Mouse (Mus musculus) intestine, embryonic 16.5 days (tissue): ENCODE data around the gene Unc5c. TPM values are rescaled to one million over a fixed set of nuclear protein-coding genes. Genes with fewer than 3 reads are reported as not detected.

Source experiments
- ATAC-seq: fragments of 200-750 bp; cut with Nextera tagmentation; 2 replicates; pipeline ENCODE4 v1.8.0; 2017; ENCODE audit warnings: moderate TSS enrichment, moderate library complexity
- H3K27ac ChIP-seq: fragments of 300-500 bp; sonication (generic); 2 replicates; pipeline ENCODE4 v1.5.1; 2014; ENCODE audit warnings: mild to moderate bottlenecking, low read length
- H3K27me3 ChIP-seq: fragments of 300-500 bp; sonication (generic); replicated peaks from 2 replicates; pipeline ENCODE4 v1.6.1; 2014; ENCODE audit warnings: low read length, control low read depth, mixed read lengths; ENCODE audit not compliant: control insufficient read depth, insufficient read depth
- H3K36me3 ChIP-seq: fragments of 300-500 bp; sonication (generic); 2 replicates; pipeline ENCODE4 v1.6.1; 2014; ENCODE audit warnings: low read length, control low read depth; ENCODE audit not compliant: control insufficient read depth, insufficient read depth
- H3K4me1 ChIP-seq: fragments of 300-500 bp; sonication (generic); 2 replicates; pipeline ENCODE4 v1.6.1; 2014; ENCODE audit warnings: low read length, control low read depth, mixed read lengths; ENCODE audit not compliant: control insufficient read depth, insufficient read depth
- H3K4me2 ChIP-seq: fragments of 300-500 bp; sonication (generic); 2 replicates; pipeline ENCODE4 v1.6.1; 2014; ENCODE audit warnings: low read depth, low read length, control low read depth
- H3K4me3 ChIP-seq: fragments of 300-500 bp; sonication (generic); 2 replicates; pipeline ENCODE4 v1.5.1; 2014; ENCODE audit warnings: mild to moderate bottlenecking, low read length
- H3K9ac ChIP-seq: fragments of 300-500 bp; sonication (generic); 2 replicates; pipeline ENCODE4 v1.6.1; 2014; ENCODE audit warnings: low read depth, low read length
- H3K9me3 ChIP-seq: fragments of 300-500 bp; sonication (generic); 2 replicates; pipeline ENCODE4 v1.6.1; 2016; ENCODE audit warnings: low read length, control low read depth; ENCODE audit not compliant: control insufficient read depth
- WGBS: fragments of 180-500 bp; shearing (Covaris S2); extraction: QIAGEN DNeasy Blood & Tissue Kit; methylation state at CpG from one replicate; pipeline ENCODE4 v1.1.7; 2014; 5-methylcytosine and 5-hydroxymethylcytosine counted together
- polyA plus RNA-seq: library from polyadenylated mRNA; unstranded; fragments of >200 nt; fragmentation: Nextera tagmentation; extraction: Ambion mirVana; gene quantifications from 2 replicates; pipeline ENCODE4 v1.2.1, GENCODE M21; 2015

The Unc5c gene
- polyA plus RNA-seq, 1 experiment from 2014 or later, result 5.0 TPM

GRCm38 (mm10) chr3:141475919-141476318 is 10.9 kb downstream of the Unc5c start:
- Histone ChIP-seq H3K9me3 (no peaks in the 10 kb centered on the region), H3K9ac (no peak overlapping the region), H3K4me2 (no peak overlapping the region), H3K27me3 (no peaks in the 10 kb centered on the region), H3K4me3 (no peak overlapping the region), H3K27ac (peak overlapping the region; percentile 45; the same call in 1 of the 2 replicates), H3K4me1 (peaks cover 8% of the 10 kb centered on the region; the same call in 1 of the 2 replicates), H3K36me3 (no peaks in the 10 kb centered on the region)
- WGBS, result 46% methylated on average over 6 of the region's 6 CpGs
- ATAC-seq, result no peak

- Histone ChIP-seq H3K27ac (no peak overlapping the region), H3K9ac (no peak overlapping the region), H3K27me3 (no peaks in the 10 kb centered on the region), H3K4me3 (no peak overlapping the region), H3K36me3 (no peaks in the 10 kb centered on the region), H3K9me3 (no peaks in the 10 kb centered on the region), H3K4me2 (no peak overlapping the region), H3K4me1 (peaks cover 8% of the 10 kb centered on the region; the same call in 1 of the 2 replicates)
- ATAC-seq, result no peak
- 34% methylated on average over 3 of the region's 3 CpGs for whole genome bisulfite sequencing
Observed at GRCm38 (mm10) chr3:141476670-141477069, 11.7 kb downstream of the Unc5c start.

GRCm38 (mm10) chr3:141482465-141482864 is 17.4 kb downstream of the Unc5c start:
- no peaks in the 10 kb centered on the region for H3K4me1 ChIP-seq
- no peaks in the 10 kb centered on the region for H3K36me3 ChIP-seq
- no peaks in the 10 kb centered on the region for H3K9me3 ChIP-seq
- H3K9ac ChIP-seq, result no peak overlapping the region
- ATAC-seq, result no peak
- H3K27ac ChIP-seq, result no peak overlapping the region
- H3K4me2 ChIP-seq, result no peak overlapping the region
- H3K27me3 ChIP-seq, result no peaks in the 10 kb centered on the region
- no peak overlapping the region for H3K4me3 ChIP-seq
- WGBS, result 73% methylated on average over 4 of the region's 4 CpGs

DNA sequence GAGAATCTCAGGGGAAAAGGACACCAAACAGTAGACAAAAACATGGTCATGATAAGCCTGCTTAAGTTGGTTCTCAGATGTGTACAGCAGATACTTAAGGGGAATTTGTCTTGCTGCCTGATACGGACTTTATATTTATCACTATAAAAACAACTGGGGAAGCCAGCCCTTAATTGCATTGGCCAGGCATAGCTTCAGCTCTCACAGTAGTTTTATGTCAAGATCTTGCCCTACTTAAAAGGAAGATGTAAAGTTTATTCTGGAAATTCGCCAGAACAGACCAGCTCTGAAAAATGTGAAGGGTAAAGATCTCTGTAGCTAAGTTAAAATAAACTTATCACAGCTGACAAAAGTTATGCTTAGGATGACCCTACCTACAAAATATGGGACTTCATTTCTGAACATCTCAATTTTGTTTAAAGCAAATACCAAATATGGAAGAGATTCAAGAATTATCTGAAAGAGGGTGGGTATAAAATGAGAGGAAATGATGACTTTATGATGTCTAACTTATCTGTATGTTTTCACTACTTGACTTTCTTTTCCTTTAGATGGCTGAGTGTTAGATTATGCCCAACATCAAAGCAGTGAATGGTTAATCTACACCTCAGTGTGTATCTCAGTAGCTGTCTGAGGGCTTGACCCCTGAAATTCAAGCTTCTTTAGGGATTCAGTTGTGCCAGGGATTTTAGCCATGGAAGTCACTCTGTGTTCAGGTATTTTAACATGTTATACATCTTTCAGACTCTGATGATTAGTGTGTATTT is 18.8 kb downstream of the Unc5c start:
- Histone ChIP-seq H3K4me1 (no peaks in the 10 kb centered on the region), H3K9ac (no peak overlapping the region), H3K36me3 (no peaks in the 10 kb centered on the region), H3K4me3 (no peak overlapping the region), H3K27me3 (no peaks in the 10 kb centered on the region), H3K4me2 (no peak overlapping the region), H3K9me3 (no peaks in the 10 kb centered on the region), H3K27ac (no peak overlapping the region)
- 0 out of 2 replicates have a peak, but pooled peaks have one; percentile 9 for ATAC-seq
- WGBS, result 41% methylated on average over 2 of the region's 2 CpGs

- no peak for ATAC-seq
- H3K9ac ChIP-seq, result no peak overlapping the region
- no peak overlapping the region for H3K4me2 ChIP-seq
- H3K9me3 ChIP-seq, result no peaks in the 10 kb centered on the region
- H3K4me3 ChIP-seq, result no peak overlapping the region
- WGBS, result 51% methylated on average over 4 of the region's 4 CpGs
- no peaks in the 10 kb centered on the region for H3K4me1 ChIP-seq
- no peaks in the 10 kb centered on the region for H3K36me3 ChIP-seq
- H3K27me3 ChIP-seq, result no peaks in the 10 kb centered on the region
- no peak overlapping the region for H3K27ac ChIP-seq
Observed at GRCm38 (mm10) chr3:141485218-141485617, 20.2 kb downstream of the Unc5c start.

DNA sequence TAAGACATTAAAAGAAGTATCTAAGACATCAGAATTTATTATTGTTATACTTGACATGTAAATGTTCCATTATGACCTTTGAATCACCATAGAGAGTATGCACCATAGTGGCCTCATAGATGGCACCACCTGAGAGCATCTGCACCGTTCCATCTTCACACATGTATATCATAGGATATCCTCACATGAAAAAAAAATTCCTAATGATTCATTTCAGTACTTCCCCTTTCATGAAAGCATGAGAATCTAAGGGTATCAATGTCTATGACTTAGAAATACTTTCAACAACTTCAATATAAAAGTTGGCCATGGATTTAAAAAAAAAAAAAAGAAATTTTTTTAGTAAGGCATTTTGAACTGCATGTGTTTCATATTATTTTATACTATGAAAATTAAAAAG is 25.6 kb downstream of the Unc5c start:
- H3K9me3 ChIP-seq, result no peaks in the 10 kb centered on the region
- H3K4me2 ChIP-seq, result no peak overlapping the region
- H3K4me1 ChIP-seq, result no peaks in the 10 kb centered on the region
- no peak overlapping the region for H3K9ac ChIP-seq
- H3K4me3 ChIP-seq, result no peak overlapping the region
- WGBS, result 85% methylated on average over 1 of the region's 1 CpGs
- no peaks in the 10 kb centered on the region for H3K36me3 ChIP-seq
- no peak for ATAC-seq
- H3K27ac ChIP-seq, result no peak overlapping the region
- H3K27me3 ChIP-seq, result no peaks in the 10 kb centered on the region

DNA sequence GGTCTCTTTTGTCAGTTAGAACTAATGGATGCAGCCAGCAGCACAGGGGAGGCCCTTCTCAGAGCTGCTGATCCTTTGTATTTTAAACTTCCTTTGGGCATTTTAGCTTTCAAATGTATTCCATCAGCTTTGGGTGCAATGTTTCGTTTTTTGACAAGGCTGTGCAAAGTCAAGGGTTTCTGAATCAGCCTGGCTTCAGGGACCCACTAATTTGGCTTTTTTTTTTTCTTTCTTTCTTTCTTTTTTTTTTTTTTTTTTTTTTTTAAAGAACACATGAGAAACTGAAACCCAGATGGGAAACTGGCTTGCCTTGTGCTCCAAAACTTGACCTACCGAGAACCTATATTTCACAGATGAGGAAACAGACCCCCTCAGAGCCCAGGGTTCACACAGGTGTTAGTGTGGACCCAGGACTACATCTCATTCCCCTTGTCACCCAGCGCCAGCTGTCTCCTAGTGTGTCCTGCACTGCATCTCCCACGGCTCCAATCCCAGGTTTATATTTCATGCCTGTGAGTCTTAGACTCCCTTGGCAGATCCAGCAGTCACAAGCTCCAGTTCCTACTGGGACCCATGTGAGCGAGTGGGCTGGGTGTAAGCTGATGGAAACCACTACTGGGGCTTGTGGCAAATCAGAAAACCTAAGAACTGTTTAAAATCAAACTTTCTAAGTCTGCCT is 26.4 kb downstream of the Unc5c start:
- Histone ChIP-seq H3K4me3 (no peak overlapping the region), H3K9me3 (no peaks in the 10 kb centered on the region), H3K4me1 (no peaks in the 10 kb centered on the region), H3K4me2 (0 out of 2 replicates have a peak overlapping the region, but pooled peaks have one; percentile 20), H3K36me3 (no peaks in the 10 kb centered on the region), H3K9ac (peak overlapping the region; percentile 33; the same call in 1 of the 2 replicates), H3K27ac (peak overlapping the region; percentile 67), H3K27me3 (no peaks in the 10 kb centered on the region)
- peak; percentile 42 for ATAC-seq
- 42% methylated on average over 5 of the region's 5 CpGs for WGBS

DNA sequence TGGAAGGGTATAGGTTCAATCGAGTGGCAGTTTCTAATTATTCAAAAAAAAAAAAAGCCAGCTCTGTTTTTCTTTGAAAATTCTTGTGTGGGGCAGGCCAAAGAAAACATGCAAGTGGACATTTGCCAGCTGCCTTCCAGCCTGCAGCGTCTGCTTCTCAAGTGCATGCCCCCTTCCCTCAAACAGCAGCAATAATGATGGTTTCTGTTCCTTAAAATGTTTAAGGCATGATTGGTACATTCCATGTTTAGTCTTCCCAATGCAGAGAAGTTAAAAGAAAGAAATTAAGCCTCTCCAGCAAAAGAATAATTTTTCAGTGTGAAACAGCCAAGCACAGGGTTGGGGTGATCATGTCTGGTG is 26.9 kb downstream of the Unc5c start:
- Histone ChIP-seq H3K4me2 (no peak overlapping the region), H3K36me3 (no peaks in the 10 kb centered on the region), H3K4me1 (no peaks in the 10 kb centered on the region), H3K9me3 (no peaks in the 10 kb centered on the region), H3K4me3 (no peak overlapping the region), H3K27me3 (no peaks in the 10 kb centered on the region), H3K27ac (peak overlapping the region; percentile 67), H3K9ac (no peak overlapping the region; the same call in 1 of the 2 replicates)
- ATAC-seq, result no peak
- whole genome bisulfite sequencing, result 39% methylated on average over 2 of the region's 2 CpGs

DNA sequence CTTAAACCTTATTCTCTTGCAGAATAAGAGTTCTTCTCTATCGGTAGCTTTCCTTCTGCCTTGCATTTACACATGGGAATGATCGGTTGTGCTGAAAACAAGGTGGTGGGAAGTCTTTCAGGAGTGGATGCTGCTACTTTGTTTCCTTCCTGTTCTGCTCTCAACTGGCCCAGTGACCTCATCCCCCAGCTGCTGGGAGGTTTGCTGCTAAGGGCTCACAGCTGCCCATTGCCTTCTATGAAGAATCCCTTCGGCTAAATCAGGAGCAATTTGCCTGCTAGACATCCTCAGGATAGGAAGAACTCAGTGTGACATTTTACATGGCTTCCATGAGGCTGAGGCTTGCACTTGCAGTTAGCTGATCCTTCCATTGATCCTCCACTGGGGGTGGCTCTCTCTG is 28.0 kb downstream of the Unc5c start:
- 48% methylated on average over 3 of the region's 3 CpGs for WGBS
- Histone ChIP-seq H3K4me2 (no peak overlapping the region), H3K36me3 (no peaks in the 10 kb centered on the region), H3K4me1 (no peaks in the 10 kb centered on the region), H3K27me3 (no peaks in the 10 kb centered on the region), H3K4me3 (no peak overlapping the region), H3K9me3 (no peaks in the 10 kb centered on the region), H3K9ac (no peak overlapping the region), H3K27ac (peak overlapping the region; percentile 22; the same call in 1 of the 2 replicates)
- no peak for ATAC-seq
